Mouse (Mus musculus) inflammation-experienced regulatory T-cells, adult 6 months (primary cell): ENCODE results near the gene Plekhg1. TPM values are rescaled to one million over a fixed set of nuclear protein-coding genes. Genes with fewer than 3 reads are reported as not detected.

Source experiments
- polyA plus RNA-seq, 3 experiments: library from polyadenylated mRNA; unstranded; fragments of 100-300 nt; shearing (Covaris generic); gene quantifications; one replicate each; pipeline ENCODE4 v1.2.1; 2017

The Plekhg1 gene
- polyA plus RNA-seq, 3 experiments from 2014 or later, result 0.19 TPM; not detected in 2

Other genes starting within 250 kb of the Plekhg1 start
- gene Iyd, start 200.1 kb upstream of the Plekhg1 start, polyA plus RNA-seq, result not detected
- 10 to 100 TPM; 13.2 to 17.9 (median 15.8) TPM for gene Mthfd1l, start 232.8 kb downstream of the Plekhg1 start, polyA plus RNA-seq